In the genomic region with DNA sequence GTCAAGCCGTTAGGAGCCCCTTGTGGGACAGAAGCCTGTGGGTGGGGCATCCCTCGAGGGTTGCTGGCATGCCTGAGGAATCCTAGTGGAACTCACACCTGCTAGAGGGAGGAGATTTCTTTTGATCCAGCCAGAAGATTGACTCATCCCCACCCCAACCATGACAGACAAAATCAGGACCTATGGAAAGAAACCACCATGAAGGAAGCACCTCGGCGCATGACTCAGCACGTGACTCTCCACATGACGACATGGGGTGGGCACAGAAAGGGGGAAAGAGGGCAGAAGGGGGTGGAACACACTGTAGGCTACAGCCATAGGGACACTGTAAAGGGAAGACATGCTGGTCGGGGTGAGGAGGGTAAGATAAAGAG, we compare ENCODE assay signal across 13 mouse cellular contexts.
DNase-seq lines count a peak whose midpoint lies in the region; ATAC-seq and TF ChIP-seq lines count a peak whose summit lies in the region.
"Had no signal": no experiment of that assay in that cellular context is flagged by ENCODE, and none has a peak within 500 bp of the region (broad histone marks: within the 10 kb centered on the region; RNA-seq: fewer than 3 reads in every experiment).

No protein-coding gene starts in this region.

- 32% methylated on average over 7 of the region's 7 CpGs for WGBS in kidney, embryonic 15.5 days
- 37% methylated on average over 7 of the region's 7 CpGs for WGBS in embryonic facial prominence, embryonic 12.5 days

- no peaks in the 10 kb centered on the region for H3K79me2 ChIP-seq in C2C12 (ENCODE audit: control insufficient read depth, insufficient read depth)

- no peak for TF ChIP-seq CTCF in C2C12 (IDR thresholded peaks at IDR 0.05; ENCODE audit: control insufficient read depth, insufficient read depth, insufficient read length)

- no peaks in the 10 kb centered on the region for H3K36me3 ChIP-seq in kidney, embryonic 15.5 days
- H3K36me3 ChIP-seq in C2C12 (ENCODE audit: control insufficient read depth, insufficient read depth), result no peaks in the 10 kb centered on the region
- no peaks in the 10 kb centered on the region for H3K36me3 ChIP-seq in embryonic facial prominence, embryonic 12.5 days

- peaks cover 9% of the 10 kb centered on the region; the same call in 1 of the 2 replicates for H3K27me3 ChIP-seq in kidney, embryonic 15.5 days
- H3K27me3 ChIP-seq in C2C12 (ENCODE audit: control insufficient read depth, insufficient read depth, insufficient read length), result no peaks in the 10 kb centered on the region
- peaks cover 13% of the 10 kb centered on the region; the same call in 1 of the 2 replicates for H3K27me3 ChIP-seq in embryonic facial prominence, embryonic 12.5 days

- no peaks in the 10 kb centered on the region for H3K79me3 ChIP-seq in C2C12 (ENCODE audit: low read depth)

- no peak for DNase-seq in kidney, postnatal 10 days
- peak; percentile 2 for DNase-seq in 3T3-L1 (ENCODE audit: low read depth, low spot score)
- DNase-seq in right cerebral cortex, postnatal 10 days (ENCODE audit: low spot score in 2 of 2), result no peak
- DNase-seq in frontal cortex, postnatal 10 days (ENCODE audit: low spot score in 2 of 2), result no peak
- no peak for DNase-seq in heart, postnatal 36 days
- DNase-seq: adrenal gland, postnatal 10 days; cerebellum, adult 2 months; gastrocnemius, postnatal 14 days; kidney, adult 8-10 months had no signal

- no peak overlapping the region for H3ac ChIP-seq in C2C12 (ENCODE audit: control insufficient read depth, insufficient read length, low read depth)

- intact Hi-C loops in heart, postnatal 36 days (cut with DNase I), result no loop called here

- H3K4me2 ChIP-seq in kidney, embryonic 15.5 days, result peak overlapping the region; percentile 43
- no peak overlapping the region; the same call in 1 of the 2 replicates for H3K4me2 ChIP-seq in embryonic facial prominence, embryonic 12.5 days (replicated peaks)

- H3K4me1 ChIP-seq in kidney, embryonic 15.5 days, result peaks cover 12% of the 10 kb centered on the region; the same call in 1 of the 2 replicates
- no peaks in the 10 kb centered on the region for H3K4me1 ChIP-seq in embryonic facial prominence, embryonic 12.5 days

- no peak overlapping the region for H3K4me3 ChIP-seq in kidney, embryonic 15.5 days (replicated peaks)
- H3K4me3 ChIP-seq in C2C12 (ENCODE audit: insufficient read depth, poor library complexity, severe bottlenecking), result no peak overlapping the region
- no peak overlapping the region for H3K4me3 ChIP-seq in embryonic facial prominence, embryonic 12.5 days

- H3K27ac ChIP-seq in kidney, embryonic 15.5 days, result no peak overlapping the region
- 0 out of 2 replicates have a peak overlapping the region, but pooled peaks have one; percentile 19 for H3K27ac ChIP-seq in embryonic facial prominence, embryonic 12.5 days
- H3K27ac ChIP-seq: stomach, postnatal 0 days had no signal

- H3K9ac ChIP-seq in kidney, embryonic 15.5 days, result no peak overlapping the region
- H3K9ac ChIP-seq in embryonic facial prominence, embryonic 12.5 days, result no peak overlapping the region

- ATAC-seq in kidney, embryonic 15.5 days (replicated peaks; ENCODE audit: low FRiP score), result no peak
- ATAC-seq in embryonic facial prominence, embryonic 12.5 days (ENCODE audit: insufficient number of reproducible peaks, insufficient read depth, low FRiP score, low TSS enrichment), result peak; percentile 18; the same call in 1 of the 2 replicates

- no peaks in the 10 kb centered on the region for H3K9me3 ChIP-seq in kidney, embryonic 15.5 days (replicated peaks)
- H3K9me3 ChIP-seq in embryonic facial prominence, embryonic 12.5 days, result no peaks in the 10 kb centered on the region

TF ChIP-seq in C2C12, 6 proteins besides CTCF, POLR2A, EP300 and RAD21:
- TF ChIP-seq MYOG (IDR thresholded peaks at IDR 0.05; ENCODE audit: control insufficient read depth, extremely low read depth, insufficient read length) (no peak), USF1 (IDR thresholded peaks at IDR 0.05; ENCODE audit: low read depth) (peak; percentile 65)
TF ChIP-seq in C2C12: peak in this region for 1.
